Mouse (Mus musculus) liver, embryonic 14.5 days (tissue): ENCODE data around the gene Myl7. TPM values are rescaled to one million over a fixed set of nuclear protein-coding genes. Genes with fewer than 3 reads are reported as not detected.

Source experiments
- ATAC-seq: fragments of 200-750 bp; cut with Nextera tagmentation; 2 replicates; pipeline ENCODE4 v1.8.0; 2017; ENCODE audit warnings: moderate number of reproducible peaks, mild to moderate bottlenecking, moderate library complexity; ENCODE audit not compliant: insufficient read depth
- DNase-seq, 3 experiments: peaks; one replicate each; pipeline ENCODE4 v3.0.0-alpha.2; 2012 to 2013; ENCODE audit warnings: low read depth in 3 of 3, low spot score in 3 of 3
- H3K27ac ChIP-seq: fragments of 300-500 bp; sonication (generic); 2 replicates; pipeline ENCODE4 v1.5.1; 2014; ENCODE audit warnings: moderate library complexity, mild to moderate bottlenecking, control low read depth, inconsistent platforms
- H3K27me3 ChIP-seq: fragments of 300-500 bp; sonication (generic); 2 replicates; pipeline ENCODE4 v1.6.1; 2014; ENCODE audit warnings: mild to moderate bottlenecking, low read length, moderate library complexity; ENCODE audit not compliant: control insufficient read depth, insufficient read depth
- H3K36me3 ChIP-seq: fragments of 300-500 bp; sonication (generic); replicated peaks from 2 replicates; pipeline ENCODE4 v1.6.1; 2014; ENCODE audit warnings: low read depth; ENCODE audit not compliant: control insufficient read depth, insufficient read depth
- H3K4me1 ChIP-seq, 2 experiments: fragments of 200-500 bp in 1 of 2; fragments of 300-500 bp in 1 of 2; sonication (generic) in 1 of 2; replicated peaks; 2 replicates each; pipeline ENCODE4 v1.6.1; 2012 to 2014; ENCODE audit warnings: antibody characterized with exemption in 1 of 2, inconsistent platforms in 1 of 2, low read length in 1 of 2; ENCODE audit not compliant: control insufficient read depth in 2 of 2, insufficient read depth in 2 of 2
- H3K4me2 ChIP-seq: fragments of 300-500 bp; sonication (generic); 2 replicates; pipeline ENCODE4 v1.6.1; 2014; ENCODE audit warnings: low read depth, mild to moderate bottlenecking, control low read depth, moderate library complexity
- H3K4me3 ChIP-seq, 2 experiments: fragments of 200-500 bp in 1 of 2; fragments of 300-500 bp in 1 of 2; sonication (generic) in 1 of 2; 2 replicates each; pipeline ENCODE4 v1.5.1; 2012 to 2014; ENCODE audit warnings: low read depth in 2 of 2, low read length in 2 of 2, mild to moderate bottlenecking in 2 of 2, control low read depth in 1 of 2, inconsistent platforms in 1 of 2, moderate library complexity in 1 of 2; ENCODE audit not compliant: insufficient read depth in 1 of 2
- H3K9ac ChIP-seq: fragments of 300-500 bp; sonication (generic); replicated peaks from 2 replicates; pipeline ENCODE4 v1.6.1; 2014; ENCODE audit warnings: mild to moderate bottlenecking, control low read depth, moderate library complexity
- H3K9me3 ChIP-seq: fragments of 300-500 bp; sonication (generic); 2 replicates; pipeline ENCODE4 v1.6.1; 2016; ENCODE audit warnings: low read length, mixed read lengths; ENCODE audit not compliant: control insufficient read depth
- CTCF ChIP-seq: IDR thresholded peaks from 2 replicates; pipeline ENCODE4 v1.5.1; 2016; ENCODE audit warnings: antibody characterized with exemption, low read depth, control low read depth
- EP300 ChIP-seq: IDR thresholded peaks from 2 replicates; pipeline ENCODE4 v1.6.1; 2016; ENCODE audit warnings: antibody characterized with exemption, low read depth
- WGBS: fragments of 180-500 bp; shearing (Covaris S2); extraction: QIAGEN DNeasy Blood & Tissue Kit; methylation state at CpG from one replicate; pipeline ENCODE4 v1.1.7; 2014; ENCODE audit not compliant: insufficient replicate concordance; 5-methylcytosine and 5-hydroxymethylcytosine counted together
- polyA plus RNA-seq, 2 experiments: library from polyadenylated mRNA; depleted of rRNA in 1 of 2; stranded (reverse) in 1 of 2; unstranded in 1 of 2; fragments of >200 nt; fragmentation: Nextera tagmentation in 1 of 2; extraction: Ambion mirVana in 1 of 2; gene quantifications; 2 replicates each; pipeline versions ENCODE4 v1.2.1 to v1.2.3; 2012 to 2014

The Myl7 gene
- polyA plus RNA-seq, 2 experiments, result 3.2 to 6.6 TPM

GRCm38 (mm10) chr11:5905778-5906518 lies 7.4 kb upstream of the Myl7 start:
- TF ChIP-seq EP300 (no peak), CTCF (no peak)
- ATAC-seq (no peak), DNase-seq (no peak)
- Histone ChIP-seq H3K4me3 (no peak overlapping the region), H3K9me3 (no peaks in the 10 kb centered on the region), H3K4me1 (no peaks in the 10 kb centered on the region), H3K9ac (no peak overlapping the region), H3K4me2 (no peak overlapping the region), H3K36me3 (no peaks in the 10 kb centered on the region), H3K27ac (no peak overlapping the region), H3K27me3 (peaks cover 26% of the 10 kb centered on the region)
- 68% methylated on average over 10 of the region's 10 CpGs for WGBS

- no peak for DNase-seq
- Histone ChIP-seq H3K4me3 (no peak overlapping the region), H3K4me1 (no peaks in the 10 kb centered on the region), H3K36me3 (no peaks in the 10 kb centered on the region), H3K27me3 (peaks cover 36% of the 10 kb centered on the region), H3K4me2 (no peak overlapping the region), H3K9me3 (no peaks in the 10 kb centered on the region), H3K9ac (no peak overlapping the region), H3K27ac (no peak overlapping the region)
- TF ChIP-seq CTCF, result no peak
- TF ChIP-seq EP300, result no peak
- ATAC-seq, result no peak
- WGBS, result 70% methylated on average over 6 of the region's 6 CpGs
Observed at GRCm38 (mm10) chr11:5904871-5905270, 6.3 kb upstream of the Myl7 start.

- Histone ChIP-seq H3K9ac (no peak overlapping the region), H3K4me3 (no peak overlapping the region), H3K27me3 (peaks cover 36% of the 10 kb centered on the region), H3K36me3 (no peaks in the 10 kb centered on the region), H3K27ac (no peak overlapping the region), H3K4me2 (no peak overlapping the region), H3K9me3 (no peaks in the 10 kb centered on the region), H3K4me1 (no peaks in the 10 kb centered on the region)
- WGBS, result 82% methylated on average over 19 of the region's 19 CpGs
- DNase-seq (no peak), ATAC-seq (no peak)
- TF ChIP-seq EP300, result no peak
Observed at GRCm38 (mm10) chr11:5904357-5904756, 5.8 kb upstream of the Myl7 start.

GRCm38 (mm10) chr11:5903844-5904243 lies 5.3 kb upstream of the Myl7 start:
- no peak for DNase-seq
- H3K9ac ChIP-seq, result no peak overlapping the region
- ATAC-seq, result no peak
- TF ChIP-seq EP300, result no peak
- no peak for TF ChIP-seq CTCF
- H3K4me2 ChIP-seq, result no peak overlapping the region
- no peak overlapping the region for H3K27ac ChIP-seq
- no peaks in the 10 kb centered on the region for H3K9me3 ChIP-seq
- H3K4me1 ChIP-seq, result peaks cover 1 to 3% of the 10 kb centered on the region in 2 experiments; a peak in 2 of 4 replicates
- H3K27me3 ChIP-seq, result peaks cover 41% of the 10 kb centered on the region
- no peaks in the 10 kb centered on the region for H3K36me3 ChIP-seq
- no peak overlapping the region for H3K4me3 ChIP-seq
- WGBS, result 48% methylated on average over 2 of the region's 2 CpGs

GRCm38 (mm10) chr11:5902390-5902789 lies 3.8 kb upstream of the Myl7 start:
- TF ChIP-seq EP300 (no peak), CTCF (no peak)
- Histone ChIP-seq H3K4me3 (no peak overlapping the region), H3K27me3 (peaks cover 52% of the 10 kb centered on the region), H3K27ac (no peak overlapping the region), H3K9me3 (no peaks in the 10 kb centered on the region), H3K36me3 (no peaks in the 10 kb centered on the region), H3K4me1 (peaks cover 8 to 12% of the 10 kb centered on the region in 2 experiments; a peak in 3 of 4 replicates), H3K9ac (no peak overlapping the region), H3K4me2 (peak overlapping the region; percentile 31; the same call in 1 of the 2 replicates)
- 8% methylated on average over 6 of the region's 6 CpGs for WGBS
- DNase-seq, result no peak
- no peak for ATAC-seq
